Mouse (Mus musculus): ENCODE results near the gene Tceanc2. TPM values are rescaled to one million over a fixed set of nuclear protein-coding genes. Genes with fewer than 3 reads are reported as not detected.

The Tceanc2 gene
- polyA plus RNA-seq, 1 experiment from 2014 or later, result 22.7 TPM

DNA sequence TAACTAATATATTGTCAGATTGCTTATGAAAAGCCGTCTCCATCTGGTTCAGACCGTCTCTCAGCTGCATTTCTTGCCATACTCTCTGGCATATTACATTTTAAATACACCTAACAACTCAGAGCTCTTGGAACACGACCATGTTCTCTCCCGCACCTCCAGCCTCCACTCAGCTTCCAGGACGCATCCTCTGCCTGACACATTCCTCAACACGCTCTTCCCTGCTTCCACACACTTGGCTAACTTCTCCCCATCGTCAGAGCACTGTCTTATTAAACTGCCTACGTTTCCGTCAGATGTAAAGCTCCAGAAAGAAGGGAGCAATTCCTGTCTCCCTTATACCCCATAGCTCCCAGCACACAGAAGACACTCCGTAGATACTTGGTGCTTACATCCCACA, 15.6 kb downstream of the Tceanc2 start:
- Histone ChIP-seq H3K4me2 (ENCODE audit: low read depth, low read length) (no peak overlapping the region), H3K9ac (ENCODE audit: low read length) (no peak overlapping the region), H3K36me3 (ENCODE audit: control insufficient read depth, insufficient read depth, low read length) (peaks cover 15% of the 10 kb centered on the region), H3K27ac (ENCODE audit: low read length) (no peak overlapping the region), H3K4me1 (replicated peaks; ENCODE audit: control insufficient read depth, insufficient read depth, low read length) (peaks cover 6% of the 10 kb centered on the region; the same call in 1 of the 2 replicates), H3K27me3 (ENCODE audit: control insufficient read depth, insufficient read depth, low read depth, low read length) (no peaks in the 10 kb centered on the region), H3K4me3 (ENCODE audit: low read length) (no peak overlapping the region), H3K9me3 (ENCODE audit: control insufficient read depth, low read length) (no peaks in the 10 kb centered on the region)
- peak; percentile 26 for ATAC-seq (ENCODE audit: low read depth)
- 55% methylated on average over 10 of the region's 10 CpGs for WGBS

DNA sequence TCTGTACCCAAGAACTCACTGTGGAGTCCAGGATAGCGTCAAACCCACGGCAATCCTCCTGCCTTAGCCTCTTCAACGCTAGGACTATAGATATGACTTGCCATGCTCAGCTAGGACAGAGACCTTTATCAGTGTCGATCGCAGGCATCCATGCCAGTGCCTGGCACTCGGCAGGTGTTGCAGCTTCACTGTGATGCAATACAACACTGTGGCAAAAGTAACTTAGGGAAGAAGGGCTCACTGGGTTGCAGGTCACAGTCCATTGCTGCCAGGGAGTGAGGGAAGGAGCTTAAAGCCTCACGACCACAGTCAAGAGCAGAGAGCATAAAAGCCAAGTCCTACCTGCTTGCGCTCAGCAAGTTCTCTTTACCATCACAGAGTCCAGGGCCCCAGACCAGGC, 18.7 kb downstream of the Tceanc2 start:
- H3K27me3 ChIP-seq (ENCODE audit: control insufficient read depth, insufficient read depth, low read depth, low read length), result no peaks in the 10 kb centered on the region
- H3K36me3 ChIP-seq (ENCODE audit: control insufficient read depth, insufficient read depth, low read length), result peaks cover 13% of the 10 kb centered on the region
- H3K4me2 ChIP-seq (ENCODE audit: low read depth, low read length), result no peak overlapping the region
- ATAC-seq (ENCODE audit: low read depth), result no peak
- no peak overlapping the region for H3K9ac ChIP-seq (ENCODE audit: low read length)
- H3K4me1 ChIP-seq (replicated peaks; ENCODE audit: control insufficient read depth, insufficient read depth, low read length), result peaks cover 6% of the 10 kb centered on the region; the same call in 1 of the 2 replicates
- H3K9me3 ChIP-seq (ENCODE audit: control insufficient read depth, low read length), result no peaks in the 10 kb centered on the region
- no peak overlapping the region for H3K4me3 ChIP-seq (ENCODE audit: low read length)
- H3K27ac ChIP-seq (ENCODE audit: low read length), result no peak overlapping the region
- WGBS, result 89% methylated on average over 8 of the region's 8 CpGs

DNA sequence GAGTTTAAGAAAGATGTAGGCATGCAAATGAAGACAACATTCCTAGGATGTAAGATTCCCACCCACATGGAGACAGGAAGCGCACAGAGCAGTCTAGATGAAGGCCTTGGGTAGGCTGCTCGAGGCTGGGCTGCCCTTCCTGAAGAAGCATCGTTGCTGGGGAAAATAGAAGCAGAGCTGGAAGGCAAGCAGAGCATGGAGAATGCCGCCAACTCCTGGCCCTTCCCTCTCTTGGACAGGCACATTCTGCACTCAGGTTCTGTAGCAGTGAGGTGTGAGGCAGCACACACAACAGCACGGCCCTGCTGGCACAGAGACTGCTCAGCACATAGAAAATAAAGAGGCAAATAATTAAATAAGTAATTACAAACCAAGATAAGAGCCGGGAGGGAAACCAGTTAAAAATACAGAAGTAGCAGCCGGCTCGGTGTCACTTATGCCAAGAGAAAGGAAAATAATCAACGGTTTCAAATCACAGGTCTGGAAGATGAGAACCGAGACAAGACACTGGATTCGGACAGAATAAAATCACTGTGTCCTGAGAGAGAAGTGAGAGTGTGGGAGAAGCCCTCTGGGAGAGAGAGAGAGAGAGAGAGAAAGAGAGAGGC, 19.6 kb downstream of the Tceanc2 start:
- ATAC-seq (ENCODE audit: low read depth), result no peak
- H3K4me1 ChIP-seq (replicated peaks; ENCODE audit: control insufficient read depth, insufficient read depth, low read length), result peaks cover 6% of the 10 kb centered on the region; the same call in 1 of the 2 replicates
- peaks cover 10% of the 10 kb centered on the region; the same call in 1 of the 2 replicates for H3K36me3 ChIP-seq (ENCODE audit: control insufficient read depth, insufficient read depth, low read length)
- H3K9me3 ChIP-seq (ENCODE audit: control insufficient read depth, low read length), result no peaks in the 10 kb centered on the region
- H3K27ac ChIP-seq (ENCODE audit: low read length), result no peak overlapping the region
- no peak overlapping the region for H3K9ac ChIP-seq (ENCODE audit: low read length)
- H3K4me3 ChIP-seq (ENCODE audit: low read length), result no peak overlapping the region
- no peak overlapping the region for H3K4me2 ChIP-seq (ENCODE audit: low read depth, low read length)
- H3K27me3 ChIP-seq (ENCODE audit: control insufficient read depth, insufficient read depth, low read depth, low read length), result no peaks in the 10 kb centered on the region
- WGBS, result 81% methylated on average over 11 of the region's 11 CpGs

- no peak overlapping the region for H3K9ac ChIP-seq (ENCODE audit: low read length)
- no peaks in the 10 kb centered on the region for H3K27me3 ChIP-seq (ENCODE audit: control insufficient read depth, insufficient read depth, low read depth, low read length)
- H3K36me3 ChIP-seq (ENCODE audit: control insufficient read depth, insufficient read depth, low read length), result peaks cover 10% of the 10 kb centered on the region; the same call in 1 of the 2 replicates
- H3K27ac ChIP-seq (ENCODE audit: low read length), result no peak overlapping the region
- no peaks in the 10 kb centered on the region for H3K9me3 ChIP-seq (ENCODE audit: control insufficient read depth, low read length)
- H3K4me1 ChIP-seq (replicated peaks; ENCODE audit: control insufficient read depth, insufficient read depth, low read length), result no peaks in the 10 kb centered on the region
- no peak overlapping the region for H3K4me3 ChIP-seq (ENCODE audit: low read length)
- H3K4me2 ChIP-seq (ENCODE audit: low read depth, low read length), result no peak overlapping the region
- ATAC-seq (ENCODE audit: low read depth), result no peak
- WGBS, result 75% methylated on average over 4 of the region's 4 CpGs
Observed at GRCm38 (mm10) chr4:107156983-107157401, 21.9 kb downstream of the Tceanc2 start.

GRCm38 (mm10) chr4:107152571-107152970, 26.3 kb downstream of the Tceanc2 start:
- no peak for ATAC-seq (ENCODE audit: low read depth)
- H3K9me3 ChIP-seq (ENCODE audit: control insufficient read depth, low read length), result no peaks in the 10 kb centered on the region

GRCm38 (mm10) chr4:107150991-107151390, 27.9 kb downstream of the Tceanc2 start:
- peaks cover 14% of the 10 kb centered on the region for H3K36me3 ChIP-seq (ENCODE audit: control insufficient read depth, insufficient read depth, low read length)
- H3K4me1 ChIP-seq (replicated peaks; ENCODE audit: control insufficient read depth, insufficient read depth, low read length), result no peaks in the 10 kb centered on the region
- no peak overlapping the region for H3K4me2 ChIP-seq (ENCODE audit: low read depth, low read length)
- H3K9me3 ChIP-seq (ENCODE audit: control insufficient read depth, low read length), result no peaks in the 10 kb centered on the region
- no peaks in the 10 kb centered on the region for H3K27me3 ChIP-seq (ENCODE audit: control insufficient read depth, insufficient read depth, low read depth, low read length)
- no peak overlapping the region for H3K9ac ChIP-seq (ENCODE audit: low read length)
- WGBS, result 75% methylated on average over 6 of the region's 6 CpGs
- no peak overlapping the region for H3K4me3 ChIP-seq (ENCODE audit: low read length)
- H3K27ac ChIP-seq (ENCODE audit: low read length), result no peak overlapping the region
- ATAC-seq (ENCODE audit: low read depth), result no peak

More at GRCm38 (mm10) chr4:107152571-107152970, 26.3 kb downstream of the Tceanc2 start:
- peaks cover 3% of the 10 kb centered on the region for H3K36me3 ChIP-seq (ENCODE audit: control insufficient read depth, insufficient read depth, low read length)
- H3K27me3 ChIP-seq (ENCODE audit: control insufficient read depth, insufficient read depth, low read depth, low read length), result no peaks in the 10 kb centered on the region
- H3K4me2 ChIP-seq (ENCODE audit: low read depth, low read length), result no peak overlapping the region
- WGBS, result 79% methylated on average over 8 of the region's 8 CpGs
- no peak overlapping the region for H3K4me3 ChIP-seq (ENCODE audit: low read length)
- no peak overlapping the region for H3K9ac ChIP-seq (ENCODE audit: low read length)
- no peak overlapping the region for H3K27ac ChIP-seq (ENCODE audit: low read length)
- no peaks in the 10 kb centered on the region for H3K4me1 ChIP-seq (replicated peaks; ENCODE audit: control insufficient read depth, insufficient read depth, low read length)

GRCm38 (mm10) chr4:107143511-107143910, 35.4 kb downstream of the Tceanc2 start:
- 82% methylated on average over 8 of the region's 8 CpGs for WGBS
- no peak for ATAC-seq (ENCODE audit: low read depth)
- Histone ChIP-seq H3K36me3 (ENCODE audit: control insufficient read depth, insufficient read depth, low read length) (peaks cover 21% of the 10 kb centered on the region), H3K4me3 (ENCODE audit: low read length) (no peak overlapping the region), H3K4me1 (replicated peaks; ENCODE audit: control insufficient read depth, insufficient read depth, low read length) (peaks cover 12% of the 10 kb centered on the region), H3K27me3 (ENCODE audit: control insufficient read depth, insufficient read depth, low read depth, low read length) (no peaks in the 10 kb centered on the region), H3K4me2 (ENCODE audit: low read depth, low read length) (no peak overlapping the region), H3K9me3 (ENCODE audit: control insufficient read depth, low read length) (no peaks in the 10 kb centered on the region), H3K9ac (ENCODE audit: low read length) (no peak overlapping the region), H3K27ac (ENCODE audit: low read length) (no peak overlapping the region)

- no peaks in the 10 kb centered on the region for H3K27me3 ChIP-seq (ENCODE audit: control insufficient read depth, insufficient read depth, low read depth, low read length)
- 42% methylated on average over 13 of the region's 13 CpGs for WGBS
- no peak overlapping the region for H3K4me2 ChIP-seq (ENCODE audit: low read depth, low read length)
- peaks cover 6% of the 10 kb centered on the region for H3K36me3 ChIP-seq (ENCODE audit: control insufficient read depth, insufficient read depth, low read length)
- H3K4me1 ChIP-seq (replicated peaks; ENCODE audit: control insufficient read depth, insufficient read depth, low read length), result peaks cover 12% of the 10 kb centered on the region
- no peak overlapping the region; the same call in 1 of the 2 replicates for H3K9ac ChIP-seq (ENCODE audit: low read length)
- H3K27ac ChIP-seq (ENCODE audit: low read length), result peak overlapping the region; percentile 50
- H3K4me3 ChIP-seq (ENCODE audit: low read length), result no peak overlapping the region
- no peaks in the 10 kb centered on the region for H3K9me3 ChIP-seq (ENCODE audit: control insufficient read depth, low read length)
- ATAC-seq (ENCODE audit: low read depth), result peak; percentile 77
Observed at GRCm38 (mm10) chr4:107139836-107140631, 38.9 kb downstream of the Tceanc2 start.

- no peak overlapping the region for H3K4me2 ChIP-seq (ENCODE audit: low read depth, low read length)
- peaks cover 12% of the 10 kb centered on the region for H3K4me1 ChIP-seq (replicated peaks; ENCODE audit: control insufficient read depth, insufficient read depth, low read length)
- H3K27ac ChIP-seq (ENCODE audit: low read length), result no peak overlapping the region
- H3K9me3 ChIP-seq (ENCODE audit: control insufficient read depth, low read length), result no peaks in the 10 kb centered on the region
- no peak overlapping the region for H3K4me3 ChIP-seq (ENCODE audit: low read length)
- WGBS, result 52% methylated on average over 37 of the region's 37 CpGs
- no peak overlapping the region for H3K9ac ChIP-seq (ENCODE audit: low read length)
- no peaks in the 10 kb centered on the region for H3K27me3 ChIP-seq (ENCODE audit: control insufficient read depth, insufficient read depth, low read depth, low read length)
- ATAC-seq (ENCODE audit: low read depth), result no peak
- H3K36me3 ChIP-seq (ENCODE audit: control insufficient read depth, insufficient read depth, low read length), result peaks cover 6% of the 10 kb centered on the region
Observed at GRCm38 (mm10) chr4:107138948-107139835, 39.7 kb downstream of the Tceanc2 start.

Measured in lung, embryonic 16.5 days (tissue).